Mouse (Mus musculus): ENCODE data around the gene Ttc34. TPM values are rescaled to one million over a fixed set of nuclear protein-coding genes. Genes with fewer than 3 reads are reported as not detected.
A peak's percentile ranks its signal among the peaks of the same experiment; 100 is the strongest.

The Ttc34 gene
- polyA plus RNA-seq, 1 experiment from 2014 or later: 0.31 TPM

DNA sequence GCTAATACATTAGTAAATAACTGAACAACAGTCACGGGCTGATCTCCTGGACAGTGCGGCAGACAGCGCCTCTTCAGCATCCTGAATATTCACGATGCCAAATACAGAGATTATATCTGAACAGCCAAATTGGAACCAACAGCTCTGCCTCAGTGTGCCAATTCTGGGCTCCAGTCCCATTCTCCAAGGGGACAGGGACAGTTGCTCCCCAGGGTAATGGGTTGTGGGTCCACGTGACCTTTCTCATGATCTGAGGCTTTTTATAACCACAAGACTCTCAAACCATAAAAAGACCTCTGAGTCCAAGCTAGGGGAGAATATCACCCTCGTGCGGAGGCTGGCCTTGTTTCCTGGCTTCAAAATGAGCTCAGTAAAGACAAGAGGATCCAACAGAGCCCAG, 10.1 kb upstream of the Ttc34 start:
- no peak for ATAC-seq (ENCODE audit: low FRiP score, low TSS enrichment)
- no peaks in the 10 kb centered on the region for H3K27me3 ChIP-seq (ENCODE audit: control insufficient read depth, insufficient read depth, low read length)
- no peak overlapping the region for H3K9ac ChIP-seq (ENCODE audit: low read depth, low read length)
- H3K4me2 ChIP-seq (replicated peaks; ENCODE audit: low read depth, low read length): no peak overlapping the region
- no peak overlapping the region for H3K4me3 ChIP-seq (ENCODE audit: low read length)
- H3K27ac ChIP-seq (ENCODE audit: low read depth, low read length): no peak overlapping the region
- H3K4me1 ChIP-seq (ENCODE audit: control insufficient read depth, insufficient read depth, low read length): no peaks in the 10 kb centered on the region
- WGBS: 85% methylated on average over 7 of the region's 7 CpGs
- H3K9me3 ChIP-seq (ENCODE audit: control insufficient read depth, low read length): no peaks in the 10 kb centered on the region
- no peaks in the 10 kb centered on the region for H3K36me3 ChIP-seq (ENCODE audit: control insufficient read depth, insufficient read depth, low read length)

DNA sequence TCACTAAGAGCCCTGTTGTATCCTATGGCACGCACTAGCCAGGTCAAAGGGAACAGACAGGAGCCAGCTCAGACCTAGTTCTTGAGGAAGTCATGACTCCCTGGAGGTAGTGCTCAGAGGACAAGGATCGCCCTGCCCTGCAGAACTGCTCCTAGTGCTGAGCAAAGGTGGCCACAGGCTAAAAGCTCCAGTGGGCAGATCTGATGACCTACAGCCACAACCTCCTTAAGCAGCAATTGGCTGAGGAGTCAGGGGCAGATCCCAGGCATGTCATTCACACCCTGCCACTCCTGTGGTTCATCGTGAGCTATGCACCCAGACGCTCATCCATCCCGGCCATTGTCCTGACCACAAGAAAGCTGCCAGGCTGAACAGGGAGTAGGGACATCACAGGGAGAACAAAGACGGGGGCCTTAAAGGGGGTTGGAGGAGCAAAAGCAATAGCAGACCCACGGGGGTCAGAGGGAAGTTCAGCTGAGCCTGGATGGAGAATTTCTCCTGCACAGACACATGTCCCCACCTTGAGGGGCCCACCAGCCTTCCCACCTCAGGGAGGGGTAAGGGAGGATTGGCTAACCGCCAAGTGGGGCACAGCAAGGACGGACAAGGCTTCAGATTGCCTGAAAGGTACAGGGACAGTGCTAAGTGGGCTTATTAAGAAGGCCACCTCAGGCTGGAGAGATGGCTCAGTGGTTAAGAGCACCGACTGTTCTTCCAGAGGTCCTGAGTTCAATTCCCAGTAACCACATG, 9.2 kb upstream of the Ttc34 start:
- WGBS: 42% methylated on average over 10 of the region's 10 CpGs
- ATAC-seq (ENCODE audit: low FRiP score, low TSS enrichment): no peak

DNA sequence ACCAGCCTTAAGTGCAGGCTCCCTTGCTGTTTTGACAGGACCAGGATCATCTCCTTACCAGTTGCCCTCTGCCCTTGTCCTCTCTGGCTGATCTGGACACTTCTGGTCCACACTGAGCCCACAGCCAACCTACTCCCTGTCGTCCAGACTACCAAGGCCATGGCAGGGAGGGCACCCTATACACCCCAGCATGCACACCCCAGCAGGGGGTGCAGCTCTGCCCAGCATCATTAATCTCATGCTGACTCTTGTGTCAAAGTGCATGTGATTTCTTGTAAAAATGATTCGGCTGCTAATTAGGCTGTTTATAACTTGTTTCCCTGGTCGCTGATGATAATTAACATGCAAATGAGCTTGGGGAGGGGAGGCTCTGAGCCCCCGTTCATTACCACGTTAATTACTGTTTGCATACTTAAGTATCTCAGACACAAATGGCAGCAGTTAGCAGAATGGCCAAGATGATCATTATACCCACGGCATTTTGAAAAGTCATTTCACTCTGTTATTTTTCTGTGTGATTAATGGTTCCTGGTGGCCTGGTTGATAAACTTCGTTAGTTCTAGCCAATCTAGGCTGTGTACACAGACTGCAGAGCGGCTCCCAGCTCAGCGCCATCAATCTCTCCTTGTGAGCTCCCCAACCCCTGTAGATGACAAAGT, 5.2 kb upstream of the Ttc34 start:
- Histone ChIP-seq H3K27me3 (ENCODE audit: control insufficient read depth, insufficient read depth, low read length) (no peaks in the 10 kb centered on the region), H3K9ac (ENCODE audit: low read depth, low read length) (no peak overlapping the region), H3K27ac (ENCODE audit: low read depth, low read length) (no peak overlapping the region), H3K36me3 (ENCODE audit: control insufficient read depth, insufficient read depth, low read length) (no peaks in the 10 kb centered on the region), H3K9me3 (ENCODE audit: control insufficient read depth, low read length) (no peaks in the 10 kb centered on the region), H3K4me2 (replicated peaks; ENCODE audit: low read depth, low read length) (no peak overlapping the region), H3K4me1 (ENCODE audit: control insufficient read depth, insufficient read depth, low read length) (no peaks in the 10 kb centered on the region), H3K4me3 (ENCODE audit: low read length) (no peak overlapping the region)
- ATAC-seq (ENCODE audit: low FRiP score, low TSS enrichment): no peak
- 36% methylated on average over 9 of the region's 9 CpGs for WGBS

More for the DNA sequence above, 9.2 kb upstream of the Ttc34 start:
- Histone ChIP-seq H3K4me1 (ENCODE audit: control insufficient read depth, insufficient read depth, low read length) (no peaks in the 10 kb centered on the region), H3K4me3 (ENCODE audit: low read length) (no peak overlapping the region), H3K36me3 (ENCODE audit: control insufficient read depth, insufficient read depth, low read length) (no peaks in the 10 kb centered on the region), H3K27ac (ENCODE audit: low read depth, low read length) (no peak overlapping the region), H3K9me3 (ENCODE audit: control insufficient read depth, low read length) (no peaks in the 10 kb centered on the region), H3K9ac (ENCODE audit: low read depth, low read length) (no peak overlapping the region), H3K4me2 (replicated peaks; ENCODE audit: low read depth, low read length) (no peak overlapping the region), H3K27me3 (ENCODE audit: control insufficient read depth, insufficient read depth, low read length) (no peaks in the 10 kb centered on the region)

DNA sequence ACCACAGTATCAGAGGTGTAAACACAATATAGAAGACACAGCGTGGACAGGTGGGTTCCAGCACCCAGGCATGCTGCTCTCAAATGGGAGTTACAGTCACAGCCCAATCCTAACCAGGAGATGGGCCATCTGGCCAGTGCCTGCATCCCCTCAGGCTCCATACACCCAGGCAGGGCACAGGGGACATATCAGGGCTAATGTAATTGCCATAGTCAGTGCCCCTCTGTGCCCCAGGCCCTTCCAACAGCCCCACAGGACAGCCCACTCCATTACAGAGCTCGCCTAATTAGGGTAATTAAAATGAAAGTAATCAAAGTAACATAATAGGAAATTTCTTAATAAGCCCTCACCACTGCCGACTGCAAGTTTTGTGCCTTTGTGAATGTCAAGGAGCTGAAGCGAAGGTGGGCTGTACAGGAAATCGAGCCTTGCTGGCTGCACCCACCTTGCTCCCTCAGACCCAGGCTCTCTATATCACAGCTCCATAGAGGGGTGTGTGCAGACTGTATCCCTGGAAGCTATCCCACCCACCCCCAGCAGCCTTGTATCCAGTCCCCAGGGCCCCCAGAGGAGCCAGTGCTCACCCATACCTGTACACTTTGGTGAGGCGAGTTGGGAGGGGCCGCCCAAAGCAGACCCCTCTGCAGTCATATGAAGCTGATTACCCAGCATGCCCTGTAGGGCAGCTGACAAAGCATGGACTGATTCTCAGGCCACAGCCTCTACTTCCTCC, 910 bp upstream of the Ttc34 start:
- no peaks in the 10 kb centered on the region for H3K9me3 ChIP-seq (ENCODE audit: control insufficient read depth, low read length)
- no peaks in the 10 kb centered on the region for H3K4me1 ChIP-seq (ENCODE audit: control insufficient read depth, insufficient read depth, low read length)
- no peak overlapping the region for H3K4me2 ChIP-seq (replicated peaks; ENCODE audit: low read depth, low read length)
- H3K27me3 ChIP-seq (ENCODE audit: control insufficient read depth, insufficient read depth, low read length): no peaks in the 10 kb centered on the region; the same call in 1 of the 2 replicates
- no peak overlapping the region for H3K27ac ChIP-seq (ENCODE audit: low read depth, low read length)
- no peak overlapping the region for H3K9ac ChIP-seq (ENCODE audit: low read depth, low read length)
- peak; percentile 43; the same call in 1 of the 2 replicates for ATAC-seq (ENCODE audit: low FRiP score, low TSS enrichment)
- 76% methylated on average over 7 of the region's 7 CpGs for WGBS
- H3K4me3 ChIP-seq (ENCODE audit: low read length): no peak overlapping the region
- no peaks in the 10 kb centered on the region for H3K36me3 ChIP-seq (ENCODE audit: control insufficient read depth, insufficient read depth, low read length)

DNA sequence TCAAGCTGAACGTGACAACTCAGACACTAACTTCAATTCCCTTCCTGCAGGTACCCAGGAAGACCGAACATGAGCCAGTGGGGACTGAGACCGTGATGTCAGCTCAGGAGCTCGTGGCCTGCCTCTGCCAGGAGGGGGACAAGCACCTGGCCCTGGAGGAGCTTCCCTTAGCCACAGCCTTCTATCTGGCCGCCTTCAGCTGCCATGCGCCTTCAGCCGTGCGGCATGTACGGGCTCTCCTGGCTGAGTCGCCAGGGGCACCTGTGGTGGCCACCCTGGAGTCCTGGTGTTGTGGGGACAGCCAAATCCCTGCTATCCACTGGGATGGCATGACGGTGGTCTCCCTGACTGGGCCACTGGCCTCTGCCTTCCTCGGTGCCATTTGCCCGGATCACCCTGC, 1.5 kb downstream of the Ttc34 start:
- no peaks in the 10 kb centered on the region for H3K36me3 ChIP-seq (ENCODE audit: control insufficient read depth, insufficient read depth, low read length)
- no peak overlapping the region for H3K4me3 ChIP-seq (ENCODE audit: low read length)
- H3K27me3 ChIP-seq (ENCODE audit: control insufficient read depth, insufficient read depth, low read length): no peaks in the 10 kb centered on the region; the same call in 1 of the 2 replicates
- H3K9ac ChIP-seq (ENCODE audit: low read depth, low read length): no peak overlapping the region
- no peak overlapping the region for H3K4me2 ChIP-seq (replicated peaks; ENCODE audit: low read depth, low read length)
- no peaks in the 10 kb centered on the region for H3K4me1 ChIP-seq (ENCODE audit: control insufficient read depth, insufficient read depth, low read length)
- H3K27ac ChIP-seq (ENCODE audit: low read depth, low read length): no peak overlapping the region
- no peak for ATAC-seq (ENCODE audit: low FRiP score, low TSS enrichment)
- no peaks in the 10 kb centered on the region for H3K9me3 ChIP-seq (ENCODE audit: control insufficient read depth, low read length)
- 81% methylated on average over 13 of the region's 13 CpGs for WGBS

DNA sequence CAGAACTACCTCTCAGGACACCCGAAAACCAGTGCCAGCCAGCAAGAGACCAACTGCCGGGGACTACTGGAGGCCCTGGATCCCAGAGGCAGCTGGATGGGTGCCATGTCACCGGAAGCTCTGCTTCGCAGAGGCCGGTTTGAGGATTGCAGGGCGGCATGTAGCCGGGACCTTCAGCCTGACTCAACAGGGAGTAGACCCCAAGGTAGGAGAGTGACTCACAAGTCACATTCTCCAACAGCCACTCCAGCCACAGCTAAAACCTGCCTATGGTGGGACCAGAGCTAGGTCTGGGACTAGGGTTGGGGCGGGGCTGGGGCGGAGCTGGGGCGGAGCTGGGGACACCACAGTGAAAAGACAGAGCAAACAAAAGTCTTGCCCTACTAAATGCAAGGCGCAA, 2.1 kb downstream of the Ttc34 start:
- Histone ChIP-seq H3K27ac (ENCODE audit: low read depth, low read length) (no peak overlapping the region), H3K4me2 (replicated peaks; ENCODE audit: low read depth, low read length) (no peak overlapping the region), H3K9ac (ENCODE audit: low read depth, low read length) (no peak overlapping the region), H3K4me3 (ENCODE audit: low read length) (no peak overlapping the region), H3K36me3 (ENCODE audit: control insufficient read depth, insufficient read depth, low read length) (no peaks in the 10 kb centered on the region), H3K27me3 (ENCODE audit: control insufficient read depth, insufficient read depth, low read length) (no peaks in the 10 kb centered on the region; the same call in 1 of the 2 replicates), H3K4me1 (ENCODE audit: control insufficient read depth, insufficient read depth, low read length) (no peaks in the 10 kb centered on the region), H3K9me3 (ENCODE audit: control insufficient read depth, low read length) (no peaks in the 10 kb centered on the region)
- WGBS: 48% methylated on average over 11 of the region's 11 CpGs
- ATAC-seq (ENCODE audit: low FRiP score, low TSS enrichment): no peak

DNA sequence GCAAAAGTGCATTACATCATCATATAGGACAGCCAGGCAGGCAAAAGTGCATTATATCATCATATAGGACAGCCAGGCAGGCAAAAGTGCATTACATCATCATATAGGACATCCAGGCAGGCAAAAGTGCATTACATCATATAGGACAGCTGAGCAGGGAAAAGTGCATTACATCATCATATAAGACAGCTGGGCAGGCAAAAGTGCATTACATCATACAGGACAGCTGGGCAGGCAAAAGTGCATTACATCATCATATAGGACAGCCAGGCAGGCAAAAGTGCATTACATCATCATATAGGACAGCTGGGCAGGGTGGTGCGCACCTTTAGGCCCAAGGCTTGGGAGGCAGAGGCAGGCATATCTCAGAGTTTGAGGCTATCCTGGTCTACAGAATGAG, 15.4 kb downstream of the Ttc34 start:
- Histone ChIP-seq H3K4me3 (ENCODE audit: low read length) (no peak overlapping the region), H3K27ac (ENCODE audit: low read depth, low read length) (no peak overlapping the region), H3K9me3 (ENCODE audit: control insufficient read depth, low read length) (no peaks in the 10 kb centered on the region), H3K4me2 (replicated peaks; ENCODE audit: low read depth, low read length) (no peak overlapping the region), H3K27me3 (ENCODE audit: control insufficient read depth, insufficient read depth, low read length) (peaks cover 28% of the 10 kb centered on the region), H3K36me3 (ENCODE audit: control insufficient read depth, insufficient read depth, low read length) (no peaks in the 10 kb centered on the region), H3K9ac (ENCODE audit: low read depth, low read length) (no peak overlapping the region), H3K4me1 (ENCODE audit: control insufficient read depth, insufficient read depth, low read length) (0 out of 2 replicates have a peak, but pooled peaks cover 2% of the 10 kb centered on the region)
- ATAC-seq (ENCODE audit: low FRiP score, low TSS enrichment): no peak
- 93% methylated on average over 1 of the region's 1 CpGs for WGBS

DNA sequence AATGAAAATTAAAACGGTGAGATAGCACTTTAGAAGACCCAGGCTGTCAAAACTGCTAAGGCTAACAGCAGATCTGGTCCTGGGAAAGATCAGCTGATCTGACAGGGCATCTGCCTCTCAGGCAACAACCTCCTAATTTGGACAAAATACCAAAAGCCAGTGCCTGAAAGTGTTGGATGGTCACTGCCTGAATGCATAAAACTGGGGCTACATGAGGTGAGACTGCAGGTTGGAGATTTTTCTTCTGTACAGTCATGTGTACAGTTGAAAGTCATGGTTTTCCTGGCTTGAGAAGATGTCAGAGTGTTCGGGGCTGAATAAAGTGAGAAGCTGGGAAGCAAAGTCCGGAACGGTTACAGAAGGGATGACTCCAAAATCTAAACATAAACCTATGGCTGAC, 16.6 kb downstream of the Ttc34 start:
- peaks cover 30% of the 10 kb centered on the region for H3K27me3 ChIP-seq (ENCODE audit: control insufficient read depth, insufficient read depth, low read length)
- no peak overlapping the region for H3K4me2 ChIP-seq (replicated peaks; ENCODE audit: low read depth, low read length)
- H3K4me1 ChIP-seq (ENCODE audit: control insufficient read depth, insufficient read depth, low read length): 0 out of 2 replicates have a peak, but pooled peaks cover 2% of the 10 kb centered on the region
- no peaks in the 10 kb centered on the region for H3K9me3 ChIP-seq (ENCODE audit: control insufficient read depth, low read length)
- H3K27ac ChIP-seq (ENCODE audit: low read depth, low read length): no peak overlapping the region
- ATAC-seq (ENCODE audit: low FRiP score, low TSS enrichment): no peak
- H3K4me3 ChIP-seq (ENCODE audit: low read length): no peak overlapping the region
- no peaks in the 10 kb centered on the region for H3K36me3 ChIP-seq (ENCODE audit: control insufficient read depth, insufficient read depth, low read length)
- 78% methylated on average over 4 of the region's 4 CpGs for WGBS
- no peak overlapping the region for H3K9ac ChIP-seq (ENCODE audit: low read depth, low read length)

Data from kidney, embryonic 14.5 days (tissue).